Mouse (Mus musculus) MEL (cell line): Measurements from ENCODE around the gene Syt3. TPM values are rescaled to one million over a fixed set of nuclear protein-coding genes. Genes with fewer than 3 reads are reported as not detected.

Source experiments
- DNase-seq: peaks from one replicate; pipeline ENCODE4 v3.0.0; 2011; ENCODE audit warnings: low read depth, low spot score
- H3K27ac ChIP-seq: 2 replicates; pipeline ENCODE4 v1.5.1; 2012; ENCODE audit warnings: low read depth, mild to moderate bottlenecking, control low read depth, low read length, moderate library complexity; ENCODE audit not compliant: control insufficient read depth
- H3K27me3 ChIP-seq, 2 experiments: fragments of 150-350 bp in 1 of 2; sonication (generic) in 1 of 2; 2 replicates each; pipeline ENCODE4 v1.6.1; 2012; ENCODE audit warnings: low read length in 2 of 2, mild to moderate bottlenecking in 2 of 2, improper control_type of control experiment in 1 of 2, moderate library complexity in 1 of 2; ENCODE audit not compliant: insufficient read depth in 2 of 2, control insufficient read depth in 1 of 2
- H3K36me3 ChIP-seq, 2 experiments: 2 replicates each; pipeline ENCODE4 v1.6.1; 2012 to 2014; ENCODE audit warnings: low read length in 2 of 2, improper control_type of control experiment in 1 of 2, inconsistent platforms in 1 of 2, mild to moderate bottlenecking in 1 of 2; ENCODE audit not compliant: insufficient read depth in 2 of 2, control insufficient read depth in 1 of 2
- H3K4me1 ChIP-seq, 2 experiments: fragments of 150-350 bp in 1 of 2; sonication (generic) in 1 of 2; 2 replicates each; pipeline ENCODE4 v1.6.1; 2012; ENCODE audit warnings: low read length in 2 of 2, improper control_type of control experiment in 1 of 2, mild to moderate bottlenecking in 1 of 2; ENCODE audit not compliant: insufficient read depth in 2 of 2, control insufficient read depth in 1 of 2
- H3K4me3 ChIP-seq, 2 experiments: fragments of 150-350 bp in 1 of 2; sonication (generic) in 1 of 2; 2 replicates each; pipeline ENCODE4 v1.5.1; 2012; ENCODE audit warnings: low read depth in 2 of 2, low read length in 2 of 2, mild to moderate bottlenecking in 2 of 2, moderate library complexity in 2 of 2, control low read depth in 1 of 2, improper control_type of control experiment in 1 of 2; ENCODE audit not compliant: control insufficient read depth in 1 of 2, insufficient read depth in 1 of 2
- H3K79me2 ChIP-seq: 2 replicates; pipeline ENCODE4 v1.6.1; 2012; ENCODE audit warnings: mild to moderate bottlenecking, low read length, moderate library complexity; ENCODE audit not compliant: control insufficient read depth, poor library complexity, insufficient read depth
- H3K9ac ChIP-seq: 2 replicates; pipeline ENCODE4 v1.6.1; 2012; ENCODE audit warnings: low read depth, mild to moderate bottlenecking, control low read depth, low read length, moderate library complexity; ENCODE audit not compliant: control insufficient read depth, poor library complexity, severe bottlenecking
- H3K9me3 ChIP-seq: fragments of 150-350 bp; sonication (generic); replicated peaks from 2 replicates; pipeline ENCODE4 v1.6.1; 2012; ENCODE audit warnings: mild to moderate bottlenecking, low read length, improper control_type of control experiment, moderate library complexity; ENCODE audit not compliant: insufficient read depth
- BHLHE40 ChIP-seq: IDR thresholded peaks from 2 replicates; pipeline ENCODE4 v1.6.1; 2012; ENCODE audit warnings: low read depth, mild to moderate bottlenecking, inconsistent platforms, low read length, improper control_type of control experiment, borderline replicate concordance
- CTCF ChIP-seq, 3 experiments: IDR thresholded peaks in 2 of 3; conservative IDR thresholded peaks in 1 of 3; 2 replicates each; pipeline ENCODE4 v1.5.1; 2011 to 2012; ENCODE audit warnings: low read length in 3 of 3, low read depth in 2 of 3, mild to moderate bottlenecking in 2 of 3, improper control_type of control experiment in 1 of 3, inconsistent platforms in 1 of 3, mixed read lengths in 1 of 3, moderate library complexity in 1 of 3; ENCODE audit not compliant: control insufficient read depth in 1 of 3, insufficient read depth in 1 of 3, poor library complexity in 1 of 3, severe bottlenecking in 1 of 3
- E2F4 ChIP-seq: IDR thresholded peaks from 2 replicates; pipeline ENCODE4 v1.6.1; 2011; ENCODE audit warnings: low read depth, low read length, improper control_type of control experiment, borderline replicate concordance
- ELF1 ChIP-seq: IDR thresholded peaks from 2 replicates; pipeline ENCODE4 v1.6.1; 2014; ENCODE audit warnings: low read depth, mild to moderate bottlenecking, inconsistent platforms, low read length, improper control_type of control experiment, moderate library complexity
- ETS1 ChIP-seq: IDR thresholded peaks from 2 replicates; pipeline ENCODE4 v1.6.1; 2012; ENCODE audit warnings: low read depth, mild to moderate bottlenecking, inconsistent platforms, low read length, improper control_type of control experiment, moderate library complexity
- HCFC1 ChIP-seq: IDR thresholded peaks from 2 replicates; pipeline ENCODE4 v1.6.1; 2012; ENCODE audit warnings: low read depth, mild to moderate bottlenecking, inconsistent platforms, low read length, improper control_type of control experiment, moderate library complexity
- KAT2A ChIP-seq: conservative IDR thresholded peaks from 2 replicates; pipeline ENCODE4 v1.6.1; 2012; ENCODE audit warnings: low read depth, low read length, improper control_type of control experiment, inconsistent platforms
- MAFK ChIP-seq: IDR thresholded peaks from 2 replicates; pipeline ENCODE4 v1.6.1; 2011; ENCODE audit warnings: low read depth, mild to moderate bottlenecking, low read length, improper control_type of control experiment, borderline replicate concordance
- MAX ChIP-seq: IDR thresholded peaks from 2 replicates; pipeline ENCODE4 v1.6.1; 2011; ENCODE audit warnings: low read length, improper control_type of control experiment
- MEF2A ChIP-seq: IDR thresholded peaks from 2 replicates; pipeline ENCODE4 v1.6.1; 2014; ENCODE audit warnings: low read depth, mild to moderate bottlenecking, inconsistent platforms, low read length, improper control_type of control experiment; ENCODE audit not compliant: poor library complexity, insufficient replicate concordance, severe bottlenecking; ENCODE audit errors: extremely low read depth
- MXI1 ChIP-seq: IDR thresholded peaks from 2 replicates; pipeline ENCODE4 v1.6.1; 2011; ENCODE audit warnings: mild to moderate bottlenecking, low read depth, low read length, improper control_type of control experiment
- MYC ChIP-seq: IDR thresholded peaks from 2 replicates; pipeline ENCODE4 v1.6.1; 2011; ENCODE audit warnings: low read depth, mild to moderate bottlenecking, low read length, improper control_type of control experiment, moderate library complexity
- POLR2A ChIP-seq, 2 experiments: IDR thresholded peaks; 2 replicates each; pipeline ENCODE4 v1.6.1; 2011 to 2012; ENCODE audit warnings: low read length in 2 of 2, mild to moderate bottlenecking in 2 of 2, control low read depth in 1 of 2, improper control_type of control experiment in 1 of 2, low read depth in 1 of 2, moderate library complexity in 1 of 2; ENCODE audit not compliant: control insufficient read depth in 1 of 2, insufficient read depth in 1 of 2, poor library complexity in 1 of 2
- POLR2AphosphoS2 ChIP-seq: IDR thresholded peaks from 2 replicates; pipeline ENCODE4 v1.6.1; 2011; ENCODE audit warnings: low read length, improper control_type of control experiment
- POLR2AphosphoS5 ChIP-seq: IDR thresholded peaks from 2 replicates; pipeline ENCODE4 v1.6.1; 2012; ENCODE audit warnings: low read depth, borderline replicate concordance, mild to moderate bottlenecking, inconsistent platforms, low read length, moderate library complexity, mixed read lengths
- RAD21 ChIP-seq: IDR thresholded peaks from 2 replicates; pipeline ENCODE4 v1.6.1; 2011; ENCODE audit warnings: mild to moderate bottlenecking, low read depth, low read length, improper control_type of control experiment
- TCF12 ChIP-seq: IDR thresholded peaks from 2 replicates; pipeline ENCODE4 v1.6.1; 2014; ENCODE audit warnings: low read depth, mild to moderate bottlenecking, inconsistent platforms, low read length, improper control_type of control experiment, moderate library complexity
- polyA plus RNA-seq, 2 experiments: library from polyadenylated mRNA; stranded (reverse) in 1 of 2; unstranded in 1 of 2; fragments of >175 nt in 1 of 2; fragments of >200 nt in 1 of 2; gene quantifications; 2 replicates each; pipeline versions ENCODE4 v1.2.1 to v1.2.4; 2012; ENCODE audit warnings: low replicate concordance in 2 of 2, low read depth in 1 of 2; ENCODE audit not compliant: insufficient read length in 2 of 2, insufficient read depth in 1 of 2, missing spikeins in 1 of 2
- total RNA-seq: library from RNA; depleted of rRNA; stranded (reverse); fragments of 300-350 nt; gene quantifications from 2 replicates; pipeline ENCODE4 v1.2.3, GENCODE M21; 2012; rRNA removed

Syt3 gene
- total RNA-seq = 0.08 and 0.20 TPM in 2 replicates
- under 1 TPM in 1 of 2 experiments, not detected in 1; 0.56 TPM for polyA plus RNA-seq

GRCm38 (mm10) chr7:44383980-44384715, at the start of gene Syt3:
TSS of gene Syt3 (plus strand) at chr7:44384102.
- H3K27me3 ChIP-seq = peaks cover 0 to 1% of the 10 kb centered on the region in 2 experiments; a peak in 1 of 4 replicates
- TF ChIP-seq POLR2AphosphoS2 (no peak), ELF1 (no peak), KAT2A (peak; percentile 64; the same call in 1 of the 2 replicates), HCFC1 (peak; percentile 95)
- no peaks in the 10 kb centered on the region for H3K9me3 ChIP-seq
- no peak within 1 kb of the TSS for H3K4me3 ChIP-seq
- peak; percentile 26 for DNase-seq
- no peaks in the 10 kb centered on the region for H3K36me3 ChIP-seq
- H3K9ac ChIP-seq = no peak within 1 kb of the TSS
- H3K79me2 ChIP-seq = no peaks in the 10 kb centered on the region
- no peak within 1 kb of the TSS for H3K27ac ChIP-seq
- H3K4me1 ChIP-seq = no peaks in the 10 kb centered on the region

- Histone ChIP-seq H3K9me3 (no peaks in the 10 kb centered on the region), H3K4me1 (no peaks in the 10 kb centered on the region), H3K27me3 (no peaks in the 10 kb centered on the region)
These were observed 49.8 kb upstream of the Syt3 start for GRCm38 (mm10) chr7:44334139-44334538.

GRCm38 (mm10) chr7:44335031-44335878, 48.6 kb upstream of the Syt3 start:
- no peak for DNase-seq
- H3K9ac ChIP-seq = no peak overlapping the region
- H3K4me3 ChIP-seq = no peak overlapping the region
- H3K27me3 ChIP-seq = no peaks in the 10 kb centered on the region
- no peaks in the 10 kb centered on the region for H3K9me3 ChIP-seq
- no peaks in the 10 kb centered on the region for H3K4me1 ChIP-seq
- no peak overlapping the region for H3K27ac ChIP-seq
- H3K79me2 ChIP-seq = no peaks in the 10 kb centered on the region
- TF ChIP-seq MAX = no peak
- H3K36me3 ChIP-seq = no peaks in the 10 kb centered on the region

More at GRCm38 (mm10) chr7:44334139-44334538, 49.8 kb upstream of the Syt3 start:
- H3K27ac ChIP-seq = no peak overlapping the region
- DNase-seq = no peak
- no peak overlapping the region for H3K4me3 ChIP-seq
- no peak overlapping the region for H3K9ac ChIP-seq
- no peaks in the 10 kb centered on the region for H3K79me2 ChIP-seq
- TF ChIP-seq MEF2A = no peak
- no peak for TF ChIP-seq HCFC1
- no peak for TF ChIP-seq POLR2A (IDR thresholded peaks at IDR 0.05; ENCODE audit: control insufficient read depth in 1 of 2, insufficient read depth in 1 of 2, low read depth in 1 of 2, low read length in 2 of 2, poor library complexity in 1 of 2)
- TF ChIP-seq ETS1 = no peak
- TF ChIP-seq MAFK = no peak
- TF ChIP-seq CTCF (IDR thresholded peaks at IDR 0.05 in 2 of 3, conservative IDR thresholded peaks at IDR 0.05 in 1 of 3; ENCODE audit: control insufficient read depth in 1 of 3, insufficient read depth in 1 of 3, low read depth in 2 of 3, low read length in 3 of 3, poor library complexity in 1 of 3, severe bottlenecking in 1 of 3) = no peak
- no peak for TF ChIP-seq E2F4
- no peak for TF ChIP-seq MXI1
- TF ChIP-seq BHLHE40 = no peak
- TF ChIP-seq POLR2AphosphoS5 = no peak
- TF ChIP-seq MYC = no peak
- no peak for TF ChIP-seq RAD21
- TF ChIP-seq TCF12 = no peak
- no peaks in the 10 kb centered on the region for H3K36me3 ChIP-seq
